Mouse (Mus musculus): ENCODE measurements around the gene Cacng5. TPM values are rescaled to one million over a fixed set of nuclear protein-coding genes. Genes with fewer than 3 reads are reported as not detected.

Gene Cacng5
- polyA plus RNA-seq, 1 experiment from 2014 or later = 0.21 TPM

- no peak for ATAC-seq (ENCODE audit: low FRiP score, low TSS enrichment)
- no peaks in the 10 kb centered on the region for H3K27me3 ChIP-seq (ENCODE audit: control insufficient read depth, insufficient read depth, low read length)
- WGBS = 79% methylated on average over 9 of the region's 9 CpGs
Observed at GRCm38 (mm10) chr11:107950211-107950610, 35.4 kb upstream of the Cacng5 start.

GRCm38 (mm10) chr11:107947951-107948350, 33.1 kb upstream of the Cacng5 start:
- 90% methylated on average over 1 of the region's 1 CpGs for WGBS
- Histone ChIP-seq H3K9me3 (ENCODE audit: control insufficient read depth, low read length) (no peaks in the 10 kb centered on the region), H3K9ac (ENCODE audit: low read length) (no peak overlapping the region), H3K27me3 (ENCODE audit: control insufficient read depth, insufficient read depth, low read length) (no peaks in the 10 kb centered on the region), H3K4me2 (replicated peaks; ENCODE audit: low read depth) (no peak overlapping the region), H3K36me3 (ENCODE audit: control insufficient read depth, insufficient read depth, low read length) (no peaks in the 10 kb centered on the region; the same call in 1 of the 2 replicates), H3K4me3 (ENCODE audit: low read depth, low read length) (no peak overlapping the region), H3K27ac (replicated peaks) (no peak overlapping the region), H3K4me1 (replicated peaks; ENCODE audit: control insufficient read depth, insufficient read depth) (no peaks in the 10 kb centered on the region)
- no peak for ATAC-seq (ENCODE audit: low FRiP score, low TSS enrichment)
- no peak for DNase-seq (ENCODE audit: low spot score)
- TF ChIP-seq EP300 (optimal IDR thresholded peaks at IDR 0.05) (no peak), CTCF (IDR thresholded peaks at IDR 0.05; ENCODE audit: low read depth) (no peak)

More at GRCm38 (mm10) chr11:107950211-107950610, 35.4 kb upstream of the Cacng5 start:
- Histone ChIP-seq H3K4me2 (replicated peaks; ENCODE audit: low read depth) (no peak overlapping the region), H3K36me3 (ENCODE audit: control insufficient read depth, insufficient read depth, low read length) (no peaks in the 10 kb centered on the region; the same call in 1 of the 2 replicates), H3K4me1 (replicated peaks; ENCODE audit: control insufficient read depth, insufficient read depth) (no peaks in the 10 kb centered on the region), H3K9me3 (ENCODE audit: control insufficient read depth, low read length) (no peaks in the 10 kb centered on the region), H3K9ac (ENCODE audit: low read length) (no peak overlapping the region), H3K27ac (replicated peaks) (no peak overlapping the region), H3K4me3 (ENCODE audit: low read depth, low read length) (no peak overlapping the region)
- TF ChIP-seq EP300 (optimal IDR thresholded peaks at IDR 0.05) = no peak
- TF ChIP-seq CTCF (IDR thresholded peaks at IDR 0.05; ENCODE audit: low read depth) = no peak
- DNase-seq (ENCODE audit: low spot score) = no peak

GRCm38 (mm10) chr11:107946823-107947222, 32.0 kb upstream of the Cacng5 start:
- Histone ChIP-seq H3K9me3 (ENCODE audit: control insufficient read depth, low read length) (no peaks in the 10 kb centered on the region), H3K4me3 (ENCODE audit: low read depth, low read length) (no peak overlapping the region), H3K4me2 (replicated peaks; ENCODE audit: low read depth) (no peak overlapping the region), H3K9ac (ENCODE audit: low read length) (no peak overlapping the region), H3K27ac (replicated peaks) (no peak overlapping the region), H3K36me3 (ENCODE audit: control insufficient read depth, insufficient read depth, low read length) (no peaks in the 10 kb centered on the region; the same call in 1 of the 2 replicates), H3K4me1 (replicated peaks; ENCODE audit: control insufficient read depth, insufficient read depth) (no peaks in the 10 kb centered on the region), H3K27me3 (ENCODE audit: control insufficient read depth, insufficient read depth, low read length) (no peaks in the 10 kb centered on the region)
- ATAC-seq (ENCODE audit: low FRiP score, low TSS enrichment) (no peak), DNase-seq (ENCODE audit: low spot score) (no peak)
- no peak for TF ChIP-seq EP300 (optimal IDR thresholded peaks at IDR 0.05)
- TF ChIP-seq CTCF (IDR thresholded peaks at IDR 0.05; ENCODE audit: low read depth) = no peak
- 62% methylated on average over 5 of the region's 5 CpGs for WGBS

- H3K4me3 ChIP-seq (ENCODE audit: low read depth, low read length) = no peak overlapping the region
- 92% methylated on average over 2 of the region's 2 CpGs for WGBS
- no peak overlapping the region for H3K4me2 ChIP-seq (replicated peaks; ENCODE audit: low read depth)
- H3K4me1 ChIP-seq (replicated peaks; ENCODE audit: control insufficient read depth, insufficient read depth) = no peaks in the 10 kb centered on the region
- ATAC-seq (ENCODE audit: low FRiP score, low TSS enrichment) (no peak), DNase-seq (ENCODE audit: low spot score) (no peak)
- H3K36me3 ChIP-seq (ENCODE audit: control insufficient read depth, insufficient read depth, low read length) = no peaks in the 10 kb centered on the region
- H3K9me3 ChIP-seq (ENCODE audit: control insufficient read depth, low read length) = no peaks in the 10 kb centered on the region
- H3K27ac ChIP-seq (replicated peaks) = no peak overlapping the region
- H3K27me3 ChIP-seq (ENCODE audit: control insufficient read depth, insufficient read depth, low read length) = no peaks in the 10 kb centered on the region
- no peak overlapping the region for H3K9ac ChIP-seq (ENCODE audit: low read length)
- no peak for TF ChIP-seq CTCF (IDR thresholded peaks at IDR 0.05; ENCODE audit: low read depth)
- TF ChIP-seq EP300 (optimal IDR thresholded peaks at IDR 0.05) = no peak
Observed at GRCm38 (mm10) chr11:107936929-107937328, 22.1 kb upstream of the Cacng5 start.

GRCm38 (mm10) chr11:107931721-107932120, 16.9 kb upstream of the Cacng5 start:
- Histone ChIP-seq H3K9me3 (ENCODE audit: control insufficient read depth, low read length) (no peaks in the 10 kb centered on the region), H3K36me3 (ENCODE audit: control insufficient read depth, insufficient read depth, low read length) (no peaks in the 10 kb centered on the region), H3K27me3 (ENCODE audit: control insufficient read depth, insufficient read depth, low read length) (no peaks in the 10 kb centered on the region), H3K9ac (ENCODE audit: low read length) (no peak overlapping the region), H3K4me2 (replicated peaks; ENCODE audit: low read depth) (no peak overlapping the region), H3K27ac (replicated peaks) (no peak overlapping the region), H3K4me3 (ENCODE audit: low read depth, low read length) (no peak overlapping the region), H3K4me1 (replicated peaks; ENCODE audit: control insufficient read depth, insufficient read depth) (no peaks in the 10 kb centered on the region)
- 42% methylated on average over 7 of the region's 7 CpGs for WGBS
- DNase-seq (ENCODE audit: low spot score) (no peak), ATAC-seq (ENCODE audit: low FRiP score, low TSS enrichment) (no peak)
- no peak for TF ChIP-seq CTCF (IDR thresholded peaks at IDR 0.05; ENCODE audit: low read depth)
- no peak for TF ChIP-seq EP300 (optimal IDR thresholded peaks at IDR 0.05)

- TF ChIP-seq EP300 (optimal IDR thresholded peaks at IDR 0.05) (no peak), CTCF (IDR thresholded peaks at IDR 0.05; ENCODE audit: low read depth) (no peak)
- no peaks in the 10 kb centered on the region for H3K4me1 ChIP-seq (replicated peaks; ENCODE audit: control insufficient read depth, insufficient read depth)
- 84% methylated on average over 11 of the region's 11 CpGs for WGBS
Observed at GRCm38 (mm10) chr11:107931288-107931687, 16.4 kb upstream of the Cacng5 start.

More at GRCm38 (mm10) chr11:107931288-107931687, 16.4 kb upstream of the Cacng5 start:
- Histone ChIP-seq H3K27me3 (ENCODE audit: control insufficient read depth, insufficient read depth, low read length) (no peaks in the 10 kb centered on the region), H3K9ac (ENCODE audit: low read length) (no peak overlapping the region), H3K27ac (replicated peaks) (no peak overlapping the region), H3K36me3 (ENCODE audit: control insufficient read depth, insufficient read depth, low read length) (no peaks in the 10 kb centered on the region), H3K4me2 (replicated peaks; ENCODE audit: low read depth) (no peak overlapping the region), H3K4me3 (ENCODE audit: low read depth, low read length) (no peak overlapping the region), H3K9me3 (ENCODE audit: control insufficient read depth, low read length) (no peaks in the 10 kb centered on the region)
- no peak for DNase-seq (ENCODE audit: low spot score)
- no peak for ATAC-seq (ENCODE audit: low FRiP score, low TSS enrichment)

All from stomach, postnatal 0 days (tissue).